Mouse (Mus musculus) CD4-positive helper T cell, adult 2 months (primary cell): ENCODE data around the gene Agbl1.
"Not testable (repeated sequence)": the region's sequence is repeated elsewhere in the genome, so short reads cannot be mapped to it uniquely, and the experiment has no call there.

Experiments used
- DNase-seq: peaks from one replicate; pipeline ENCODE4 v3.0.0-alpha.2; 2012; ENCODE audit warnings: low read depth, missing footprints, low spot score

Agbl1 gene

GRCm38 (mm10) chr7:76229311-76229937 lies at the start of gene Agbl1:
Agbl1 (plus strand) TSS chr7:76229887.
- DNase-seq, result no peak

- DNase-seq, result peak; percentile 15
Observed at GRCm38 (mm10) chr7:76185005-76185658, 44.6 kb upstream of the Agbl1 start.

- DNase-seq, result peak; percentile 39
Observed at GRCm38 (mm10) chr7:76185681-76186121, 44.0 kb upstream of the Agbl1 start.

- no peak for DNase-seq
Observed at GRCm38 (mm10) chr7:76218546-76218945, 11.1 kb upstream of the Agbl1 start.

- no peak for DNase-seq
Observed at GRCm38 (mm10) chr7:76219797-76220469, 9.8 kb upstream of the Agbl1 start.

GRCm38 (mm10) chr7:76222691-76223090 lies 7.0 kb upstream of the Agbl1 start:
- no peak for DNase-seq

- peak; percentile 61 for DNase-seq
Observed at GRCm38 (mm10) chr7:76228881-76229280, 806 bp upstream of the Agbl1 start.

GRCm38 (mm10) chr7:76234321-76234720 lies 4.6 kb downstream of the Agbl1 start:
- DNase-seq, result no peak

- DNase-seq, result peak; percentile 75
Observed at GRCm38 (mm10) chr7:76237497-76237896, 7.8 kb downstream of the Agbl1 start.

GRCm38 (mm10) chr7:76244839-76245238 lies 15.2 kb downstream of the Agbl1 start:
- DNase-seq, result not testable (repeated sequence)

- DNase-seq, result no peak
Observed at GRCm38 (mm10) chr7:76275061-76275460, 45.4 kb downstream of the Agbl1 start.

GRCm38 (mm10) chr7:76282831-76283230 lies 53.1 kb downstream of the Agbl1 start:
- peak; percentile 11 for DNase-seq

- no peak for DNase-seq
Observed at GRCm38 (mm10) chr7:76287531-76287930, 57.8 kb downstream of the Agbl1 start.

GRCm38 (mm10) chr7:76321866-76322553 lies 92.3 kb downstream of the Agbl1 start:
- DNase-seq, result no peak

GRCm38 (mm10) chr7:76326091-76326490 lies 96.4 kb downstream of the Agbl1 start:
- no peak for DNase-seq

GRCm38 (mm10) chr7:76339308-76339707 lies 109.6 kb downstream of the Agbl1 start:
- no peak for DNase-seq

- DNase-seq, result no peak
Observed at GRCm38 (mm10) chr7:76341601-76342000, 111.9 kb downstream of the Agbl1 start.

GRCm38 (mm10) chr7:76353469-76353868 lies 123.8 kb downstream of the Agbl1 start:
- DNase-seq, result peak; percentile 47

GRCm38 (mm10) chr7:76354510-76354909 lies 124.8 kb downstream of the Agbl1 start:
- peak; percentile 52 for DNase-seq

GRCm38 (mm10) chr7:76371269-76371668 lies 141.6 kb downstream of the Agbl1 start:
- DNase-seq, result no peak

GRCm38 (mm10) chr7:76379493-76379892 lies 149.8 kb downstream of the Agbl1 start:
- no peak for DNase-seq

- DNase-seq, result no peak
Observed at GRCm38 (mm10) chr7:76381986-76382385, 152.3 kb downstream of the Agbl1 start.
